Mouse (Mus musculus) gastrocnemius, postnatal 10 days (tissue): ENCODE measurements around the gene Slc10a7. TPM values are rescaled to one million over a fixed set of nuclear protein-coding genes. Genes with fewer than 3 reads are reported as not detected.
A peak's percentile ranks its signal among the peaks of the same experiment; 100 is the strongest.

Experiments
- DNase-seq: peaks from one replicate; pipeline ENCODE4 v3.0.0; 2021; ENCODE audit warnings: mixed read lengths
- total RNA-seq, 2 experiments: library from RNA; stranded (reverse); gene quantifications; 2 replicates each; pipeline ENCODE4 v1.2.3; 2021

The Slc10a7 gene
- total RNA-seq, 2 experiments from 2014 or later = 10.1 to 11.0 TPM

DNA sequence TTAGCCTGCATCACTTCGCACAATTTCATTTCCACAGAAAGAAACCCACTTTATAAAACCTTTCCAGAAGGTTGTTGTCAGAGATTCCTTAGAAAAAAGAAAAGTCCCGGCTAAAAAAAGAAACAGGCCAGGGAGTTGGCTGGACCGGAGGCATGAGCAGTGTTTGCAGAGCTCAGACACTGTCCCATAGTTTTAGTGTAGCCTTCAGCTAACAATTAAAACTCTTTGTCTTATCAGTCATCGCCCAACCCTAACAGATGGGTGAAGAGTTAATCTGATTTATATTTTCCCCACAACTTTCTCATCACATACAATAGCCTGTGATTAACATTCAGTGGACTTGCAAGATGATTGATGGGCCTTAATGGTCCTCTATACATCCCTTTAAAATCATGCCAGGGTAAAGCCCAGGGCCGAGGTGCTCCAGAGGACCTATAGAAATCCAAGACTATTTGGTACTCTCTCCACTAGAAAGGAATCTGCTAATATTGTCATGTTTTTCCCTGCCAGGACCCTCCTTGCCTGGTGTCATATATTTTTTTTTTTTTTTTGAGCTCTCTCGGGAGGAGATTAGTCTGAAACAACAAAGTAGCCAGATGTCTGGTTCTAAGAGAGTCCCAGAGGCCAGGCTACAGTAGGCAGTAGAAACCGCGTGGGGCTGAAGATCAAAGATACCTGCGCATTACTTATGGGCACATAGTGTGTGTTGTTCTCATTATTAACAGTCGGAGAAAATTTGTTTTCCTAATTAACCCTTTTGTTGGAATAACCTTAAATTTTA, 41.0 kb downstream of the Slc10a7 start:
- no peak for DNase-seq

DNA sequence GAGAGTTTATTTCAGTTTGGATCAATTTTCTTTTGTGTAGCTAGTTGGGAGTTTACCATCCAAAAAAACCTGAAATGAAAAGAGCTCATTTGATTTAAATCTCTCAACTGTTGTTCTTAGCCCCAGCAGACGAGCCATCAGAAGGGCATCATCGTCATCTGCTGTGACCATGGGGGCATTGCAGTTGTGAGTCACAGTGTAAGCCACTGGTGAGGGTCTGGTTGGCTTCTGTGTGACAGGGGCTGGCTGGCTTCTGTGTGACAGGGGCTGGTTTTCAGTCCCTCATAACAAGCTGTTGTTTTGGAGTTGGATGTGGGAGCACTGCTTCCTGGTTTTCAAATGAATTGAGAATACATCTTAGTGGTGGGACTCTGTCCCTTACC, 41.6 kb downstream of the Slc10a7 start:
- DNase-seq = no peak

- no peak for DNase-seq
These were observed 46.7 kb downstream of the Slc10a7 start for GRCm38 (mm10) chr8:78555817-78556216.

GRCm38 (mm10) chr8:78556773-78557434, 47.8 kb downstream of the Slc10a7 start:
- no peak for DNase-seq

GRCm38 (mm10) chr8:78561620-78562019, 52.5 kb downstream of the Slc10a7 start:
- no peak for DNase-seq

GRCm38 (mm10) chr8:78563466-78564058, 54.4 kb downstream of the Slc10a7 start:
- no peak for DNase-seq

DNA sequence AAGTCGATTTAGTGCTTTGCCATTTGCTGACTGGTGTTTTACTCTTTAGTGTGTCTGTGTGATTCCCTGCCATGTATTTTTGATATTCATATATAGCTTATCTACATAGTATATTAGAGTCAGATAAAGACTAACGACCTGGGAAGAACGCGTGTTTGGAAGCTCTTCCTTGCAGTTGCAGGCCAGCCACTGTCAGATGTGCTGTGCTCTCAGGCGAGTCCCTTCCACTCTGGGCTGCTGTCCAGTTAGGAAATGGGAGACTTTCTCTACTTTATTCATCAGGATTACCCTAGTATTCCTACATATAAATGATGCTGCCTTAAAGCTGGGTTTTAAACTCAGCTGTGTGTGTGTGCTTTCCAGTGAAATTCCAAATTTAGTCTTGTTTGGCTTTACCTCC, 55.1 kb downstream of the Slc10a7 start:
- DNase-seq = no peak

- peak; percentile 13 for DNase-seq
These were observed 59.0 kb downstream of the Slc10a7 start for GRCm38 (mm10) chr8:78568196-78568595.

DNA sequence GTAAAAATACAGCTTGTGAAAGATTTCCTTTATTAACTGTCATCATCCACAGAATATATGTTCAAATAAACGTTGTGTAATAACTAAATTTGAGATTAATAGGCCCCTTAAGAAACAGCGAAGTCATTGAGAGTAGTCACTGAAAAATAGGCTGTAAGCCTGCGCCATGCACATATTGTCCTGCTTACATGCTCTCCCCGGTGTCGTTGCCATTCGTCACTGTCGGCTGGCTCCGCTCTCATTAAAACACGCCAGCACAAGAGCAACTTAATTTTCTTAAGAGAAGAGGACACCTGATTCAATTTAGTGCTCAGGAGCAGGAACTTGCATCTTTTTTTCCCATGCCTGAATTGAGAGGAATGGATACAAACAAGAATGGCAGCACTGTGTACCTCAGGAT, 62.4 kb downstream of the Slc10a7 start:
- no peak for DNase-seq

- no peak for DNase-seq
These were observed 65.1 kb downstream of the Slc10a7 start for GRCm38 (mm10) chr8:78574207-78574606.

GRCm38 (mm10) chr8:78577569-78577968, 68.4 kb downstream of the Slc10a7 start:
- no peak for DNase-seq

DNA sequence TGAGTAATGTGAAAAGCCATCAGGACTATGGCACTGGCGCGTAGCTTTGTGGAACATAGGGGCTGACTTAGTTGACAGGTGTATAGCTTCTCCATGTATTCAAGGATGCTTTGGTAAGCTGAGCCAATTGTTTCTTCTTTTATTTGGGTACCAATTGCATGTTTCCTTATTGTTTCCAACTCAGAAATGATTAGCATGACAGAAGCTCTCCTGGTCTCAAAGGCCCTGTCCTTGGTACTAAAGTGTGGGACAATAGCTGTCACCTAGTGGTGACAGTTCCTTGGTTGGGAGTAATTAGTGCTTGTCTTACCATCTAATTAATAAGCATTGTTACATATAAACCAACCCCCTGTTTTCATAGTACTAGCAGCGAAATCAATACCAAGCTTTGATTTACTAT, 68.9 kb downstream of the Slc10a7 start:
- DNase-seq = no peak

DNA sequence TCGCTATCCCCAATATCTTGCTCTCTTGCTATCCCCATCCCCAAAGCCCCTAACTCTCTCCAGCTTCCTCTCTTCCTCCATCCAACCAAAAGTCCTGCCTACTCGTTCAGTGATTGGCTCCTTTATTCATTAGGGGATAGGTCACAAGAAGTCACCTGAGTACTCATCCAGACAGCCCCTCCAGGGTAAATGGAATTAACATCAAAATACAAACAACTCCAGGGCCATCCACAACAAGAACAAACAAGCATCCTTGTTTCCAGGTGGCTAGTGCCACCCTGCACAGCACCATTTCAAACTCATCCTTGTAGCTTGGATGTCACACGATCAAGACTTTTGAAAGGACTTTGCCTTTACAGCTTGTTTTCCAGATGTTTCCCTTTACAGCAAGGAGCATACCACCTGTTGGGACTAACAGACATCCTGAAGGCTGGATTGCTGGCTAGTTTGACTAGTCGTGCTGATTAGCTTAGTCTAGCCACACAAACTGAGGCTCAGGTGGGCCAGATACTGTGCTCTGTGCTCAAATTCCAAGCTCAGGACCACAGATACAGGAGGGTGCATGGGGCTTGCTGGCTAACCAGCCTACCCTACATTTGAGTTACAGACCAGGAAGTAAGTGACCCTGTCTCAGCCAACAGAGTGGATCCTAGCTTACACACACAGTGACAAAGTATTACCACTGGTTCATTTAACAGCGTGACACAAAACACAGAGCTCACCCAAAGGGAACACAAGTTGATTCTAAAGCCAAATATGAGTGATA, 75.0 kb downstream of the Slc10a7 start:
- DNase-seq = no peak

GRCm38 (mm10) chr8:78584863-78585262, 75.7 kb downstream of the Slc10a7 start:
- DNase-seq = no peak

GRCm38 (mm10) chr8:78595481-78595908, 86.3 kb downstream of the Slc10a7 start:
- no peak for DNase-seq

DNA sequence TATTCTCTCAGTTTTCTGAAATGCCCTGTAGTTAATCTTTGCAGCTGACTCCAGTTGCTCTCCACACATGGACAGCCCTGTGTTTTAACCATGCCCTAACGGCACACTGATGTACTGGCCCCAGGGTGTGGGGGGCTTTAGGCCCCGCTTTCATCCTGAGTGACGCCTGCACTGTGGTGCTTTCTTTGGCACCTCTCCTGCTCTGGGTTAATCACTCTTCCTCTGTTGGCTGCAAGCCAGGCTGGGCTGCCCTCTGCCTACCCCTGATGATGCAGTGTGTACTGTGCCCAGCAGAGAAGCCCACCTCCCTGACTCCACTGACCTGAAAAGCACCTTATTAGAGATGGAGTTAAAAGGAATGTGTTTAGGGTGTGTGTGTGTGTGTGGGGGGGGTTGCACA, 89.1 kb downstream of the Slc10a7 start:
- no peak for DNase-seq

GRCm38 (mm10) chr8:78603084-78603483, 93.9 kb downstream of the Slc10a7 start:
- DNase-seq = no peak

DNA sequence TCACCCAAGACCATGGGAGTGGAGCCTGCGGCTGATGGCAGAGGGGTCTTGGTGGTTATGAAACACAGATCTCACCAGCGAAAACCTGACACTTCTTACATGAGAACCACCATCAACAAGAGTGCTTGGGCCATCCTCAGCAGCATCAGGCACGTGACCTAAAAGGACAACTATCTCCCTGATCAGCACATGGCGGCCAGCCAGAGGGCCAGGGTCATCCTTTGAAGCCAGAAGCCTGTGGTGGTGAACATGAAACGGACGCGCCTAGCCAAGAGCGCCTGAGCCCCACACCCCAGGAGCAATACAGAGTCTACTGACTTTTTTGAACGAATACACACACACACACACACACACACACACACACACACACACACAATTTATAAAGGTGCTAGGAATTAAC, 95.3 kb downstream of the Slc10a7 start:
- no peak for DNase-seq

DNA sequence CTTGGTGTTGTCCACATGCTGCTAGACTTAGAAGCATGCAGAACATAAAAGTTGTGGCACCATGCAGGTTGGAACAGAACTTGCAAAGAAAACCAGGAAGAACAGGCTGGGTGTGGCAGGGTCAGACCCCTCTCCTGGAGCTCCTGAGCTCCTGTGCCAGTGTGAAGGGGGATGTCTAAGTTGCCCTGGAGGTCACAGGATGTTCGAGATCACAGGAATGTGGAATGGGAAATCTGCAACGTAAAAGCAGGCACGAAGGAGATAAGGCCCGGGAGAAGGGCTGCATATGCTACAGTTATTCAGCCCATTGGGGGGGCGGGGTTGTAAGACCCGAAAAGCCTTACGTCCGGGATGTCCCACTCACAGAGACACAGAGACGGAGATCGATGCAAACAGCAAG, 100.2 kb downstream of the Slc10a7 start:
- DNase-seq = no peak

- no peak for DNase-seq
These were observed 101.9 kb downstream of the Slc10a7 start for GRCm38 (mm10) chr8:78611019-78611418.

- DNase-seq = no peak
These were observed 113.2 kb downstream of the Slc10a7 start for GRCm38 (mm10) chr8:78622362-78622761.

DNA sequence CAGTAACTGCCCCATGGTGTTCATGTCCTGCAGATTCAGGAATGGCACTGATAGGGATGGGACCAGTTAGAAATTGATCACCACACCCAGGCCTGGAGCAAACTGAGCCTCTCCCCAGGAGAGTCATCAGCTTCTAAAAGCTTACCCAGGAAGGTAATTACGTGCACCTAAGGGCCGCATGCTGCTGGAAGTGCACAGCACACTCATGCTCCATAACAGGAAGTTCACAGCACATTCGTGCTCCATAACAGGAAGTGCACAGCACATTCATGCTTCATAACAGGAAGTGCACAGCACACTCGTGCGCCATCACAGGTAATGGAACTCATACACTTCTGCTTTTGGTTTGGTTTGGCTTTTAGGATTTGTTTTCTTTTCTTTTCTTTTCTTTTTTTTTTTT, 114.8 kb downstream of the Slc10a7 start:
- no peak for DNase-seq
